Mouse (Mus musculus): Measurements from ENCODE around the gene Ccdc74a.
A peak's percentile ranks its signal among the peaks of the same experiment; 100 is the strongest.
"Not testable (repeated sequence)": the region's sequence is repeated elsewhere in the genome, so short reads cannot be mapped to it uniquely, and the experiment has no call there.

The Ccdc74a gene

DNA sequence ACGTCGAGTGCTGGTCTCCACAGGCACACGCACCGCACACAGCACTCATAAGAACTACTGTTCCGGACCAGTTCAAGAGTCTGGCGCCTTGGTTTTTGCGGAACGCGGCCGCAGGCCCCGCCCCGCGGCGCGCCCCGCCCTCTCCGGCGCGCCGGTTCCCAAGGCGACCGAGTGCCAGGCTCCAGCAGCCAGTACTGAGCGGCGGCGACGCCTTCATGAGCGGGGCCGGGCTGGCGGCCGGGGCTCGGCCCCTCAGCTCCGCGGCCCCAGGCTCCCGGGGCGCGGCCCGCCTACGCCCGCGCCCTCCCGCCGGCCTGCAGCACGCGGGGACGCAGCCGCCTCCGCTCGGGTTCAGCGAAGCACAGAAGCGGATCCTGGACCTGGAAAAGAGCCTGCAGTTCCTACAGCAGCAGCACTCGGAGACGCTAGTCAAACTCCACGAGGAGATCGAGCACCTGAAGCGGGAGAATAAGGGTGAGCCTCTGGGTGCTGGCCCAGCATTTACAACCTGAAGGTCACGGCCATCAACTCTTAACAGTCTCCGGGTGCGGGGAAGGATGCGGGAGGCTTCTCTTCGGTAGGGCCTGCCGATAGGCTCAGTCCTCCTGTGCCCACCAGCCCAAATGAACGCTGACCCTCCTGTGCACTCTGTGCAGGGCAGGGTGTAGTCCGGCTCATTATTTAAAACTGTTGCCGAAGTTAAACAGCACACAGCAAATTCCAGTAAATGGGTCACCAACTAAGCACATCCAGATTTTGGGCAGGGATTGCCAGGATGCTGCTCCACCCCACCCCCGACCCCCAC is at the start of gene Ccdc74a:
Gene Ccdc74a (plus strand): TSS at position 161 of the 805 bp plus-strand sequence.
- peak; percentile 76 to 81 for DNase-seq (ENCODE audit: low spot score in 2 of 2)

DNA sequence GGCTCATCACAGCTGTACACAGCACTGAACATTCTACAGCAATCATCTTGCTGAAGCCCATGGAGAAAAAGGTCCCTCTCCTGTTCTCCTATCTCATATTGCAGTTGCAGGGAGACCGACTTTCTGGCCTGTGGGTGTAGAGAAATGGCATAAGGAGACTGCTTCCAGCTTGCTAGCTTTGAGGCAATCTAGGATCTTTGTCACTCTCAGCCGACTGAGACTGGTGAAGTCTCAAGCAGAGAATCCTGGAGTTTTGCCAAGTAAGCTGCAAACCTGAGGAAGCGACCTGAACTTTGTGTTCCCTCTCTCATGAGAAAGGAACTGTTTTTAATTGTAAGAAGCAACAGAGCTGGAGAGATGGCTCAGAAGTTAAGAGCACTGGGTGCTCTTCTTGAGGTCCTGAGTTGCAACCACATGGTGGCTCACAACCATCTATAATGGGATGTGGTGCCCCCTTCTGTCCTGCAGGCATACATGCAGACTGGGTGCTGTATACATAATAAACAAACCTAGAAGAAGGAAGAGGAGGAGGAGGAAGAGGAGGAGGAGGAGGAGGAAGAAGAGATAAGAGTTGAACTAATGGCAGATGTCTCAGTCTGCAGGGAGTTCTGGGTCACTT is 45.2 kb upstream of the Ccdc74a start:
- DNase-seq (ENCODE audit: low spot score in 2 of 2): no peak

GRCm38 (mm10) chr16:17604941-17605340 is 41.3 kb upstream of the Ccdc74a start:
- no peak for DNase-seq (ENCODE audit: low spot score in 2 of 2)

- DNase-seq (ENCODE audit: low spot score in 2 of 2): no peak
Measured at GRCm38 (mm10) chr16:17605684-17606083, 40.6 kb upstream of the Ccdc74a start.

GRCm38 (mm10) chr16:17611383-17611782 is 34.9 kb upstream of the Ccdc74a start:
- no peak for DNase-seq (ENCODE audit: low spot score in 2 of 2)

DNA sequence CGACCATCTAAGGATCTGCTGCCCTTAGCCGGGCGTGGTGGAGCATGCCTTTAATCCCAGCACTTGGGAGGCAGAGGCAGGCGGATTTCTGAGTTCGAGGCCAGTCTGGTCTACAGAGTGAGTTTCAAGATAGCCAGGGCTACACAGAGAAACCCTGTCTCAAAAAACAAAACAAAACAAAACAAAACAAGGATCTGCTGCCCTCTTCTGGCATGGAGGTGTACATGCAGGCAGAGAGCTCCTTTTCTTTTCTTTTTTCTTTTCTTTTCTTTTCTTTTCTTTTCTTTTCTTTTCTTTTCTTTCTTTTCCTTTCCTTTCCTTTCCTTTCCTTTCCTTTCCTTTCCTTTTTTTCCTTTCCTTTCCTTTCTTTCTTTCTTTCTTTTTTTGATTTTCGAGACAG is 31.5 kb upstream of the Ccdc74a start:
- DNase-seq (ENCODE audit: low spot score in 2 of 2): not testable (repeated sequence)

GRCm38 (mm10) chr16:17616212-17616611 is 30.1 kb upstream of the Ccdc74a start:
- no peak for DNase-seq (ENCODE audit: low spot score in 2 of 2)

GRCm38 (mm10) chr16:17617922-17618565 is 28.2 kb upstream of the Ccdc74a start:
- DNase-seq (ENCODE audit: low spot score in 2 of 2): peak; percentile 42 to 55

- peak; percentile 89 to 96 for DNase-seq (ENCODE audit: low spot score in 2 of 2)
Measured at GRCm38 (mm10) chr16:17619198-17620105, 26.8 kb upstream of the Ccdc74a start, which contains the start of gene Smpd4. Smpd4 (plus strand) TSS chr16:17619354.

- no peak for DNase-seq (ENCODE audit: low spot score in 2 of 2)
Measured at GRCm38 (mm10) chr16:17621936-17622335, 24.3 kb upstream of the Ccdc74a start.

GRCm38 (mm10) chr16:17625488-17626268 is 20.6 kb upstream of the Ccdc74a start:
- DNase-seq (ENCODE audit: low spot score in 2 of 2): no peak

- DNase-seq (ENCODE audit: low spot score in 2 of 2): no peak
Measured at GRCm38 (mm10) chr16:17626269-17626555, 20.1 kb upstream of the Ccdc74a start.

DNA sequence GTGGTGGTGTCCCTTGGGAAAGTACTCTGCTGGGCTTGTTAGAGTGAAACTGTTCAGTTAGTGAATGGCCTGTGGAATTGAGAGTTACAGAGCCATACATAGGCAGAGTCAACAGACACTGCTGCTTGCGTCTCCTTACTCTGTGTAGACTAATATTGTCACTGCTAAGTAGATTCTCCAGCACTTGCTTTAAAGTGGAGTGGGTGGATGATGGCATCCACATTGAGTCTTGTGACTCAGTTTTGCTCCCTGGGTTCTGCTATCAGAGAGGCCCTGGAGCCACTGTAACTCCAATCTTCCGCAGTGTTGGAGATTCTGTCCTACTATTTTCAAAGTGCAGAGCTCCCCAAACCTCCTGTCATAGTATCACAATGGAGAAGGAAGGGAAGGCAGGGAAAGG is 13.7 kb upstream of the Ccdc74a start:
- no peak for DNase-seq (ENCODE audit: low spot score in 2 of 2)

DNA sequence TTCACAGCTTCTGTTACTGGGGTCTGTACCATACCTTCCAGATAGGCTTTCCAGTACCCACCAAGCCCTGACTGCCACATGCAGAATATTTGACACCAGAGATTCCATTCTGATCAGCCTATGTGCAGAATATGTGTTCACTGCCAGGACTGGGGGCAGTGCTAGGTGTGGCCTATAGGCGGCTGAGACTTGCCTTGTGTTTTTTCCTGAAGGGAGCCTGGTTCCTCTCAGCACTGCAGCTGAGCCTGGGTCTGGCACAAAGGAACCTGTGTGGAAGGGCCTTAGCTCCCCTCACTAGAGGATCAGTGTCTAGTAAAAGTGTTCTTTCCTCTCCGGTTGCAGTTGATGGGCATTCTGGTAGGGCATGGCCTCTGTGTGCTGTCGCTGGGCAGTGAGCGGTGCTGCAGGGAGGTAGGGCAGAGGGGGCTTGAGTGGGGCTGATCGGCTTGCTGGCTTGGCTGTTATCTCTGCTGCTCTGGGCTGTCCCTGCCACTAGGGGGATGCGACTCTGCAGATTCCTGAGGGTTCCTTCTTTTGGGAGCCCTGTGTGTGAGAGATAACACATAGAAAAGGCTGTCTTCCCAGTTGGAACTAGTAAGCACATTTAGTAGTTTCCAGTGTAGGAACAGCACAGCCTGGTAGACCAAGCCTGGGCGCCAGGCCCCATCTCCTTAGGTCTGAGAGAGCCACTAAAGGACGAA is 12.6 kb upstream of the Ccdc74a start:
- DNase-seq (ENCODE audit: low spot score in 2 of 2): no peak

- no peak for DNase-seq (ENCODE audit: low spot score in 2 of 2)
Measured at GRCm38 (mm10) chr16:17636904-17637303, 9.4 kb upstream of the Ccdc74a start.

- DNase-seq (ENCODE audit: low spot score in 2 of 2): no peak
Measured at GRCm38 (mm10) chr16:17637610-17638009, 8.7 kb upstream of the Ccdc74a start.

- peak; percentile 47 to 65 for DNase-seq (ENCODE audit: low spot score in 2 of 2)
Measured at GRCm38 (mm10) chr16:17638036-17638628, 8.1 kb upstream of the Ccdc74a start.

DNA sequence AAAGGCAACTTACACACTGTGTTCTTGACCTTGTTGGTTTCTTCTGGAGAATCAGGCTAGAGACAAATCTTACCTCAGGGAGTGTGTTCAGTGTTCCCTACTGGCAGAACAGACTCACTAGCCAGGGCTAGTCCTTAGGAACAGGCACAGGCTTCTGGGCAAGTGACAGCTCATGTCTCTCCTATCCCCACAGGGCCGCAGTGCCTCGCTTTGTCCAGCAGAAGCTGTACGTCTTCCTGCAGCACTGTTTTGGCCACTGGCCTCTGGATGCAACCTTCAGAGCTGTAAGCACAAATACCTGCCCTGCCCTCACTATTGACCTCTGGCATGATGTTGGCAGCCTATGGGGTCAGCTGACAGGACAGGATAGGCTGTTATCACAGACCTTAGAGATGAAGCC is 7.2 kb upstream of the Ccdc74a start:
- DNase-seq (ENCODE audit: low spot score in 2 of 2): no peak

DNA sequence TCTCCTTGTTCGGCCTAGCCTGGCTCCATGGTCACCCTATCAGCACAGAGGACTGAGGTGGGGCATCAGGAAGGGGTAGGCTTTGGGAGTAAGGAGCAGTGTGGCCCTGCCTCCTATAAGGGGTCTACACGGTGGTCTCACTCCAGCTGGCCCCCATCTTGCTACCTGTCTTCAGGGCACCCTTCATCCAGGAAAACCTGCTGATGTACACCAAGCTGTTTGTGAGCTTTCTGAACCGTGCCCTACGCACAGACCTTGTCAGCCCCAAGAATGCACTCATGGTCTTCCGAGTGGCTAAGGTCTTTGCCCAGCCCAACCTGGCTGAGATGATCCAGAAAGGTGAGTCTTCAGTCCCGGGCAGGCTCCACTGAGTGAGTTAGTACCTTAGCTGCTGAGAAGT is 6.3 kb upstream of the Ccdc74a start:
- no peak for DNase-seq (ENCODE audit: low spot score in 2 of 2)

GRCm38 (mm10) chr16:17640706-17641105 is 5.6 kb upstream of the Ccdc74a start:
- DNase-seq (ENCODE audit: low spot score in 2 of 2): no peak
